Mouse (Mus musculus) heart, embryonic 13.5 days (tissue): ENCODE results near the gene Clta. TPM values are rescaled to one million over a fixed set of nuclear protein-coding genes. Genes with fewer than 3 reads are reported as not detected.

Experiments
- ATAC-seq: fragments of 200-750 bp; cut with Nextera tagmentation; 2 replicates; pipeline ENCODE4 v1.8.0; 2017; ENCODE audit warnings: moderate TSS enrichment; ENCODE audit not compliant: insufficient number of reproducible peaks, low FRiP score, low TSS enrichment; ENCODE audit errors: extremely low read depth
- H3K27ac ChIP-seq: fragments of 300-500 bp; sonication (generic); replicated peaks from 2 replicates; pipeline ENCODE4 v1.5.1; 2015; ENCODE audit warnings: moderate library complexity, mild to moderate bottlenecking, inconsistent platforms
- H3K27me3 ChIP-seq: fragments of 300-500 bp; sonication (generic); replicated peaks from 2 replicates; pipeline ENCODE4 v1.6.1; 2015; ENCODE audit warnings: mild to moderate bottlenecking, inconsistent platforms
- H3K36me3 ChIP-seq: fragments of 300-500 bp; sonication (generic); 2 replicates; pipeline ENCODE4 v1.6.1; 2015; ENCODE audit warnings: mild to moderate bottlenecking, inconsistent platforms
- H3K4me1 ChIP-seq: fragments of 300-500 bp; sonication (generic); 2 replicates; pipeline ENCODE4 v1.6.1; 2015; ENCODE audit warnings: inconsistent platforms
- H3K4me2 ChIP-seq: fragments of 300-500 bp; sonication (generic); 2 replicates; pipeline ENCODE4 v1.6.1; 2015; ENCODE audit warnings: inconsistent platforms, mild to moderate bottlenecking, moderate library complexity
- H3K4me3 ChIP-seq: fragments of 300-500 bp; sonication (generic); 2 replicates; pipeline ENCODE4 v1.5.1; 2015; ENCODE audit warnings: moderate library complexity, mild to moderate bottlenecking, inconsistent platforms
- H3K9ac ChIP-seq: fragments of 300-500 bp; sonication (generic); 2 replicates; pipeline ENCODE4 v1.6.1; 2015; ENCODE audit warnings: inconsistent platforms, mild to moderate bottlenecking, moderate library complexity
- H3K9me3 ChIP-seq: fragments of 300-500 bp; sonication (generic); 2 replicates; pipeline ENCODE4 v1.6.1; 2016; ENCODE audit warnings: inconsistent platforms
- whole genome bisulfite sequencing: fragments of 180-500 bp; shearing (Covaris S2); methylation state at CpG from one replicate; pipeline ENCODE4 v1.1.7; 2015; ENCODE audit warnings: mixed read lengths; 5-methylcytosine and 5-hydroxymethylcytosine counted together
- polyA plus RNA-seq: library from polyadenylated mRNA; unstranded; fragments of >200 nt; fragmentation: Nextera tagmentation; extraction: Ambion mirVana; gene quantifications from 2 replicates; pipeline ENCODE4 v1.2.1, GENCODE M21; 2015

The Clta gene
- polyA plus RNA-seq, 1 experiment from 2014 or later = 140 TPM

DNA sequence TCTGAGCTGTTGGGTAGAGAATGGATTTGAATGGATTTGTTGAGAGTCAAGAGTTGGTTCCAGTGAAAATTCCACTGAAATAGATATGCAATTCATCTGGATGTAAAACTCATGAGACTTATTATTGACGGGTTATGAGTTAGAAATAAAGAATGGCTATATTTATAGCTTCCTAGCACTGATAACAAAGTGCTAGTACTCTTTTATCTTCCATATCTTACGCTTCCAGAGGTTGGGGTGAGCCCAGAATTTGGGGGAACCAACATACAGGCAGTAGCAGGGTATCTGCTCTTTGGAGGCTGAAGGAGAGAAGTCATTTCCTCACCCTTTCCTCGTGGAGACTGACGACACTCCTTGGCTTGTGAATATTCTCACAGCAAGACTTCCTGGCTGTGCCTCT is 70.2 kb downstream of the Clta start:
- no peak for ATAC-seq
- Histone ChIP-seq H3K4me2 (no peak overlapping the region), H3K36me3 (no peaks in the 10 kb centered on the region), H3K27me3 (no peaks in the 10 kb centered on the region), H3K9ac (no peak overlapping the region), H3K4me1 (peaks cover 30% of the 10 kb centered on the region), H3K9me3 (no peaks in the 10 kb centered on the region), H3K27ac (no peak overlapping the region), H3K4me3 (no peak overlapping the region)
- 65% methylated on average over 4 of the region's 4 CpGs for WGBS

DNA sequence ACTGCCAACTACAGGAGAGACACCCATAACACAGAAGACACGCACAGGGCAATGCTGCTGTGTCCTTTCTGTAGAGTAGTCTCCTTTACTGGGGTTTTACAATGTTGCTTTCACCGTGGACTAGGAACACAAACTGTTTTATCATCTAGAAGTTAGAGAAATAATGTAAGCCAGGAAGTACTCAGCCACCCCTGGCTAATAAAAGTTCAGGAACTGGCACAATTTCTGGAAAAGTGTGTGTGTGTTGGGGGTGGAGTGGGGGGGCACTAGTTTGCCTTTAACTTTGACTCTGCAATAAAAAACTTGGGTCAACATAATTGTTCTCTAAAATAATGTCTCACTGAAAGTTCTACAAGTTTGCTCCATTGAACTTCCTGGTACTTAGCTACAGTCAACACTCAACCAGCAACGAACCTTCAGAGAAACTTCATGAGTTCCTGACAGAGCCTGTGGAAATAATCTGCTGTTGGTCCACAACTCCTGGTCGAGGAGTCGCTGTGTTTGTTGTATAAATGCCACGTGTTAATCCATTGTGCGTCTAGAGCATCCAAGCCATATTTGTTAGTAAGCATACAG is 74.2 kb downstream of the Clta start:
- no peak for ATAC-seq
- 74% methylated on average over 7 of the region's 7 CpGs for WGBS
- no peaks in the 10 kb centered on the region for H3K9me3 ChIP-seq
- no peaks in the 10 kb centered on the region for H3K27me3 ChIP-seq
- H3K4me2 ChIP-seq = no peak overlapping the region
- no peak overlapping the region for H3K4me3 ChIP-seq
- no peaks in the 10 kb centered on the region for H3K36me3 ChIP-seq
- H3K4me1 ChIP-seq = peaks cover 2% of the 10 kb centered on the region; the same call in 1 of the 2 replicates
- no peak overlapping the region for H3K27ac ChIP-seq
- no peak overlapping the region for H3K9ac ChIP-seq

Other genes with a start within 250 kb of the Clta start
- not detected in 2 replicates for gene Olfr159, start 233.4 kb upstream of the Clta start, polyA plus RNA-seq
- not detected in 2 replicates for gene Olfr156, start 180.6 kb upstream of the Clta start, polyA plus RNA-seq
- not detected in 2 replicates for gene Olfr157, start 164.3 kb upstream of the Clta start, polyA plus RNA-seq
- gene Olfr155, start 152.9 kb upstream of the Clta start, polyA plus RNA-seq = not detected in 2 replicates
- 9.7 and 13.4 TPM in 2 replicates for gene Reck, start 128.9 kb upstream of the Clta start, polyA plus RNA-seq
- 63.2 and 72.4 TPM in 2 replicates for gene Glipr2, start 47.1 kb upstream of the Clta start, polyA plus RNA-seq
- gene Ccin, start 21.0 kb upstream of the Clta start, polyA plus RNA-seq = not detected in 2 replicates
- gene Gne, start 79.7 kb downstream of the Clta start, polyA plus RNA-seq = 29.5 and 32.6 TPM in 2 replicates
- gene Rnf38, start 229.3 kb downstream of the Clta start, polyA plus RNA-seq = 15.5 and 15.6 TPM in 2 replicates